Mouse (Mus musculus) kidney, postnatal 14 days (tissue): ENCODE measurements at regions not wholly inside any gene's neighbourhood (a gene's known extent, or its start where the extent isn't known, plus 50 kb on each side); places are given as distances from the start of the nearest gene placed in this dataset.
A peak's percentile ranks its signal among the peaks of the same experiment; 100 is the strongest.

Experiments used
- DNase-seq: peaks from one replicate; pipeline ENCODE4 v3.0.0; 2022; ENCODE audit warnings: mixed read lengths

DNA sequence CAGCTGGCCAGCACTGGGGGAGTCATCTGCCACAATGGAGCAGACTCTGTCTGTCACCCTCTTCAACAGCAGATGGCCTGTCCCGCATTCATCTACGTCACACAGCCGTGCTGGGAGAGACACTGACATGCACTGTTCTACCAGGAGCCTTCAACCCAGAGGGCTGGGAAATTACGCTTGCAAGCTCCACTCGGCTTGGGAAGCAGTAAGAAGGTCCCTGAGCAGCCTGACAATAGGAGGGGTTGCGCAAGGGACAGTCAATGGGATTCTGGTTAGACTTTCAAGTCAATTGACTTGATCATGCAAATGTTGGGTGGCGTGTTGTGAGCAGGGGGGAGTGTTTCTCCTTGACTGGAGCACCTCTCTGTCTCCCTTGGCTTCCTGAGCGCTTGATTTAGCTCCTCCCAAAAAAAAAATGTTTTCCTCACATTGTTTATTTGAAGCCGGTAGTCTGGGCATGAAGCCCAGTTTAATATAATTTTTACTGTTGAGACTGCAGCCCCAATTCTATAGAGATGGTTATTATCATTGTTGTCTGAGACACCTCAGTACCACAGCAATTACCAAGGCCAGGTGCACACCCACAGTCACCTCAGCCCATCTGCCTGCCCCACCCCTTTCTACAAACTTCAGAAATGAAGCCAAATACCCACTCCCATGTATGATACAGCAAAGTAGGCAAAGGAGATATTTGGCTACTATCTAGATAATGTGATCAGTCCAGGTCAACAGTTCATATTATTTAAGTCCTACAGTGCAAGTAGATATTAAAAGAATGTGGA, 99.9 kb upstream of the Klf3 start:
- DNase-seq = peak; percentile 55

DNA sequence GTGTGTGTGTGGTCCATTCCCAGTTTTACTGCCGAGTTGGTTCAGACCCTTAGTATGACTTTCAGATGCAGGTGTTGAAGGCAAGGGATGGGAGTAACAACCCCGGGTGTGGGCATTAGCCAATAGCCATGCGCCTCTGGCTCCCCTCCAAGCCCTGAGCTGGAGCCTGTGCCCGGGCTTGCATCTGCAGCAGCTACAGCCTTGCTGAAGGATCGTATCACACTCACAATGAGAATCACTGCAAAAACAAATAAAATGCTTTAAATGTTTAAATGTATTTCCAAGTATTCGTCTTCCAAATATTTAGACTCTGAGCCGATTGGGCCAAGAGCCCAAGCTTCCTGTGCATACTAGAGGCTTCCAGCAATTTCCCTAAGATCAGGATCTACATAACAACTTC, 99.0 kb upstream of the Klf3 start:
- peak; percentile 59 for DNase-seq

DNA sequence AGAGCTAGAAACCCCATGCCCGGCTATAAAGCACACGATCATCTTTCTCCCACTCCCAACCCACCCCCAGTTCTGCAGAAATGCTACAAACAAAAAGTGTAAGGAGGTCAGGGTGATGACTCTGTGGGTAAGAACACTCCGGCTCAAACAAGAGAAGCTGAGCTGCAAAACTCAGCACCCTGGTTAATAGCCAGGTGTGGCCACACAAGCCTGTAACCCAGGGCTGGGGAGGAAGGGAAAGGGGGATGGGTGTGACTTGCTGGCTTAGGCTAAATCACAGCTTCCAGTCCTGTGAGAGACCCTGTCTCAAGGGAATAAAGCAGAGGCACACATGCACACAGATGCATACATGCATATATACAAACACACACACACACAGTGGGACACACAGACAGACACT, 96.6 kb upstream of the Klf3 start:
- no peak for DNase-seq

DNA sequence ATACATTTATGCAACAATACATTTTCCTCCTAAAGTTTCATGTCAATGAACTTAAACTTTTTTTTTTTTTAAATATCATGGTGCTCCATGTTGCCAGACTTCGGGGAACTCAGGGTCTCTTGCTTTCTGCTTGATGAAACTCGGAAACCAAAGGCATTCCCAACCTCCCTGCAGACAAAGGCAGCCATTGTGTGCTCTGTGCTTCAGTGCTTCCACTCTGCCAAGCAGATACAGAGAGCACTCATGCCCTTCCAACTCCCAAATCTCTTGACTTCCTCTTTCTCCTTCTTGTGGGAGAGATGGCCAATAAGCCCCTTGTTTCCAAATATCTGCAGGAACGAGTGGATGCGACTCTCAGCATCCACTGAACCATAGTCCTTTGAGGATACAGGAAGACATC, 94.0 kb upstream of the Klf3 start:
- no peak for DNase-seq

DNA sequence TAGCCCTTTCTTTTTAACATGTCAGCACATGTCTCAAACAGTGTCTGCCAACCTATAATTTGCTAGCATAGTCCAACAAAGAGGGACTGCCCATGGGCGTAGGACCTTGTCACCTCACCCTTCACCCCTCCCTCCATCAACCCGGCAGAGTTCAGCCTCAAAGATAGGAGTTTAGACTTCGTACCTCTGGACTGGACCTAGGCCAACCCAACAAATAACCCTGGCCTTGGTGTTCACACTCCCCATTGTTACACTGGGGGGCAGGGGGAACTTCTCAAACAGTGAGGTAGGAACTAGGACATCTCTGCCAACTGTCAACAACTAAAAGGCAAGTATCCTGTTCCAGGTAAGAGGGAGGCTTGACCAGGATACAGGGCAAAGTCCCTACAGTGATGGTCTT, 93.0 kb upstream of the Klf3 start:
- no peak for DNase-seq

DNA sequence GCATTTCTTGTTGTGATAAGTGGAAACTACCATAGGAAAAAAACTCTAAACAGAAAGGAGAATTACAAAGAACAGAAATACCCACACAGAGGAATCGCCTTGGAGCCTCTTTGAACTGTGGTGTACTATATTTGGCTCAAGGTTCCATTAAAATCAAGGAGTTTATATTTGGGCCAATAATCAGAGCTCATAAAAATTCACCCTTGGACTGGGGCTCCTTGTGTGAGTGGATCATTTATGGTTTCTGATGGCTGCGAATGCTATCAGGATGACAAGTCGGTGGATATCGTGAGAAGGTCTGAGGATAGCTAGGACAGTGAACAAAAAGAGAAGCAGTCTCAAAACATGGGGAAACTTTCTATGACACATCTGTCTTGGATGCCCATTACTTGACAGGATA, 92.2 kb upstream of the Klf3 start:
- no peak for DNase-seq

DNA sequence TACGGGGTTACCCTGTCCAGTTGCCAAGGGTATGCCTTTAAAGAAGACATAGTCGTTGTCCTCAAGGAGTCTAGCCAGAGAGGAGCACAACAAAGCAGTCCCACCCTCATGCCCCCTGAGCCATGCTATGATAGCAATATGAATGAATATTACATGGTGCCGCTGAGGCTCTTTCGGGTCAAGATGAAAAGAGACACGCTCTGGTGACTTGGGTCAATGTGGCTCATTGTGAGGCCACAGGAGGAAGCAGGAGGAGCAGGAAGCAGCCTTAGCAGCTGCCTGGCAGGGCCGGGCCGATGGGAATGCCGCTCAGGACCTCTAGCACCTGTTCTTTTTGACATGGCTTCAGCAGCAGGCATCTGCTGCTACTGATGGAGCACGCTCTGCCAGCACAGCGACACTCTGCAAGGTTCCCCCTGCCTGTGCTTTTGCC, 89.0 kb upstream of the Klf3 start:
- DNase-seq = no peak

DNA sequence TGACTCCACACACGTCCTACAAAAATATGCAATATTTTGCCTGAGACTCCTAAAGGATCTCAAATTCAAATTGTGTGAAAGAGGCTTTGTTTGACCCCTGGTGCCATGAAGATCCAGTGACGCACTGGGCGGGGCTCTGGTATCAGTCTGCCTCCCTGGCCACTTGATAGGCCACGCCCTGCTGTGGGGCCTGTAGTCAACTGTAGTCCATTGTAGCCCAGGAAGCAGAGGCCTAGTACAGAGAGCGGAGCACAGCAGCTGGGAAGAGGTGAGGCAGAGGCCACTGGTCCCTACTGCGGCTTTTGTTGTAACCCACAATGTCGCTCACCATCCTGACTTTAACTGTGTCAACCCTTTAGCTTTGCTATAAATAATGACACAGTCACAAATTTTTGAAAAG, 88.5 kb upstream of the Klf3 start:
- DNase-seq = no peak

DNA sequence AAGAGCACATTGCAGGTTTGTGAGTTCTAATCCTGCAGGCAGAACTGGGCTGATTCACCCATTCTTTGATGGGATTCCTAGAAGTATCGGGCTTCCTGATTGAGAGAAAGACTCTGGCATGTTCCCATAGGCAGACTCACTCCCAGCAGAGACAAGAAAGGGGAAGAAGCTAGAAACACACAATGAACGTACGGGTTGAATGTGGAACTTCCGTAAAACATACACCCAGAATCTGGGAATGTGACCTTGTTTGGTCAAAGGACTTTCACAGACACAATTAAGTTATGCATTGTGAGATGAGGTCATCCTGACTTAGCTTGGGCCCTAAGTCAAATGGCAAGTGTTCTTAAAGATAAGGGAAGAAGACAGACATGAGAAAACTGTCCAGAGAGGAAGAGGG, 86.6 kb upstream of the Klf3 start:
- DNase-seq = no peak

DNA sequence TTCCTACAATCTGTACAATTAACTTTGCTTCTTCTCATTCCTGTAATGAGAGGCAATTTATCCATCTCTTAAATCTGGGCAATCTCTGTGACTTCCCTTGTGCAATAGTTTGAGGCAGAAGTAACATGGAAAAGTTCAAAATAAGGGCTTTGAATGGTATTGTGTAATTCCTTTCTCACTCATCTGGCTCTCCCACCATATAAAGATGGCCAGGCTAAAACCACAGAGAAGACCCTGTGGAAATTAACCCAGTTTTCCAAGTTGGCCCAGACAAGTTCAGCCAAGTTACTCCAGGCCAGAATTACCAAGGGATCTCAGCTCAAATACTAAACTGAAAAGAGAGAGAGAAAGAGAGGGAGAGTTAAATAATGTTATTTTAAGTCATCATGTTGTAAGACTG, 81.0 kb upstream of the Klf3 start:
- no peak for DNase-seq

DNA sequence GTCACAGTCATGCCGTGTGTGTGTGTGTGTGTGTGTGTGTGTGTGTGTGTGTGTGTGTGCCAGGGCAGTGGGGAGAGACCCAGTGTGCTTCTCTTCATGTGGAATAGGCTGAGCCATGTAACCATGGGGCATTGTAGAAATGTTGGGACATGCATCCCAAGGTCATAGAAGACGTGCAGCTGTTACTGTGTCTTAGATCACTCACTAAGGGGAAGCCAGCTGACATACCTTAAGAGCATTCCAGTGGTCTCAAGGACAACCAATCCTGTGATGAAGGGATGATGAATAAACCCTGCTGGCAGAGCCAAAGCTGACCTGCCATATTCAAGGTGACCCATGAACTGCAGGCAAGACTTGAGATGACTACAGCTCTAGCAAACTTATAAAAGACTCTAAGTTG, 75.3 kb upstream of the Klf3 start:
- DNase-seq = no peak

DNA sequence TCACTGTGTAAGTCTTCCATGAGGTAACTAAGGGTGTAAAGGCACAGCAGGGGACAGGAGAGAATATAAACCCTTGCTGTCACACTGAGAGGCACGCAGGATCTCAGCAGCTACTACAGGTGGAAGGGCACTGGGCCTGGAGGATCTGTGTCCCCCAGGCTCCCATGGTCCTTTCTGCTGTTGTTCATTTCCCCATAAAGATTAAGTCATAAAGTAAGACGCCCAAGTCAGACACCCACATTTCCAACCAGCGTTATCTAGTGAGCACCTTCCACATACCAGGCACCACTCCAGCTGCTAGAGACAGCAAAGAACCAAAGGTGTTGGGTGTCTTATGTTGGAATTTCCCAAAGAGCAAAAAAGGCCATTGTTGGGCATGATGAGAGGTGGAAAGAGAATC, 70.8 kb upstream of the Klf3 start:
- DNase-seq = no peak

DNA sequence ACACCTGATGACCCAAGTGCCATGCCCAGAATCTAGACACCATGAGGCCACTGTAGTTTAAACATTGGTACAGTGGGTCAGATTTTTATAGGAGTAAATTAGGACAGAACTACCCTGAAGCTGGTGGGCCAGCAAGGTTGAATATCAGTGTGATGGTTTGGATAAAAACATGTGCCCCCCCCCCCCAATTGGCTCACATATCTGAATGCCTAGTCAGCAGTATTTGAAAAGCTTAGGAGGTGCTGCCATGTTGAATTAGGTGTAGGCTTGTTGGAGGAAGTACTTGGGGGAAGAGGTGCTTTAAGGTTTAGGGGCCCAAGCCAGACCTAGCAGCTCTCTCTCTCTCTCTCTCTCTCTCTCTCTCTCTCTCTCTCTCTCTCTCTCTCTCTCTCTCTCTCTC, 66.2 kb upstream of the Klf3 start:
- no peak for DNase-seq

DNA sequence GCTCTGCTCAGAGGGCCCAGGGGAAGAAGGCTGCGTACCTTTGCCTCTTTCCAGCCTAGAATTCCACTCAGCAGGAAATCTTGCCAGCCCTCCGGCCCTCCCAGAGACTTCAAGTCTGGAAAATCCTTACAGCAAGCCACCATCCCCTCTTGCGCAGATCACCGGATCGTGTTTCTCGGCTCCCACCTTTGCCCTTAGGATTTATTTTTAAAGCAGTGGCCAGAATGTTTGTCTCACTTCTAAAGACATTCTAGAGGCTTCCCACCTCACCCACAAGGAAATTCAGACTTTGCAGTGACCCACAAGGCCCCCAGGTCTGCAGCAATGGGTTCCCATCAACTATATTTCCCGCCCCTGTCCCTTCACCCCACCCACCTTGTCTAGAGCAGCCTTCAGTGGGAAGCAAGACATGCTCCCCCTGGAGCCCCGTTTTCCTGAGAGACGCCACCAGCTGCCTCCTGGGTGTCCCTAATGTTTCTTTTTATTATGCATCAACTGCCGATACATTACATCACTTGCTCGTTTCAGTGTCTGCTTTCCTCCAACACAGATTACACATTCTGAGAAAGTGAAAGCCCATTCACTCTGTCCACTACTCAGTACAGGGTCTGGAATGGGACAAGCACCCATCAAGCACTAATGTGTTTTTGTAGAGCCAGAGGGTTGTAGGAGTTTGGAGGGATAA, 65.0 kb upstream of the Klf3 start:
- no peak for DNase-seq

DNA sequence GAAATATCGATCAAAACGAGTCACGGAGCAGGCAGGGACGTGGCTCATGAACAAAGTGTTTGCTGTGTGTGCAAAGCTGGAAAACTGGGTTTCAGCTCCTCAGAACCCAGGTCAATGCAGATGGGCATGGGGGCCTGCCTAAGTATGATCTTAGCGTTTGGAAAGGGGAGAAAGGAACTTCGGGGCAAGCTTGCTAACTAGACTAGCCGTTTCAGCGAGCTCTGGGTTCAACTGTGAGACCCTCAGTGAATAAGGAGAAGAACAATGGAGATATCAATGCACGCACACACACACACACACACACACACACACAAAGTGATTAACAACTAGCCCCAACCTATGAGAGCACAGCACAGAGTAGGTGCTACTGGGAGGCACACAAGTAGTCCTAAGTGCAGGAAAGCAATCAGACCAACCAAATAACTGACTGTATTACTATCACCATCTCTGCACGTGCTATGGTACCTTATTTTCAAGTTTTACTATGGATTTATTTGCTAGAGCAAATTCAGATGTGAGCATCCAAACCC, 64.3 kb upstream of the Klf3 start:
- no peak for DNase-seq

DNA sequence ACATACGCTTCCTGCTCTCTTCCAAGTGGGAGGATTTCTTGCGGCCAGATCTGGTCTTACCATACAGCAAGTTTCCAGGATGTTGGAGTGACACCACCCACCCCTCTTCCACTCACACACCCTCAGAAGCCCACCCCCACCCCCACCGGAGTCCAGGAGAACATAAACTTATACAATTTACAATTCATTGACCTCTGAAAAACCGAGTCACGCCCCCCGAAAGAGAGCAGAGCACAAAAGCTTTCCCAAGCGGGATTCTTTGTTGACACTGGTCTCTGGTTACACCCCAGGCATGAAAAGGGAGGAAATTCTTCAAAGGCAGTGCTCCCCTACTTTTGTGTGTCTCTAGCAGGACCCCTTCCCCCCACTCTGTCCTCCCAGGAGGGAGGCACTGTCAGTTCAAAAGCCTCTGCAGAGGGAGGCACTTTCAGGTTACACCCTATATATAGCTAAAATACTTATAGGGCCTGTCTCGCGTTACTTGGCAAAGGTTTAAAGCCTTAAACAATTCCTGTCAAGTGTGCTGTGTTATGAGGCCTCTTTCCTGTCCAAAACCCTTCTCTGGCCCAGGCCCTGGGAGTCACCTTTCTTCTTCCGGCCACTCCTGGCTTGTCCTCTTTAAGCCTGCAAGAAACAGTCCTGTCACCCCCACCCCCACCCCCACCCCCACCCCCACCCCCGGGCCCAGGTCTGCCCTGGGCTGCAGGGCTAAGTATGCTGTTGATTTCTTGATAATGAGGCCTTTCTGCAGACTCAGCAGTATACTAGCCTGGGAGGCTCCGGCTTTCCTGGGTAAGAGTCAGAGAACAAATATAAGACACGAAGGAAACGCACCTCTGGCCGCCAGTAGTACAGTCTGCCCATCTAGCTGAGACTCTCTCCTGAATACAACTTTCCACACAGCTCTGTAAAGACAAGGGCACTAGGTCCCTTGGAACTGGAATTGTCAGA, 63.6 kb upstream of the Klf3 start:
- DNase-seq = peak; percentile 31

DNA sequence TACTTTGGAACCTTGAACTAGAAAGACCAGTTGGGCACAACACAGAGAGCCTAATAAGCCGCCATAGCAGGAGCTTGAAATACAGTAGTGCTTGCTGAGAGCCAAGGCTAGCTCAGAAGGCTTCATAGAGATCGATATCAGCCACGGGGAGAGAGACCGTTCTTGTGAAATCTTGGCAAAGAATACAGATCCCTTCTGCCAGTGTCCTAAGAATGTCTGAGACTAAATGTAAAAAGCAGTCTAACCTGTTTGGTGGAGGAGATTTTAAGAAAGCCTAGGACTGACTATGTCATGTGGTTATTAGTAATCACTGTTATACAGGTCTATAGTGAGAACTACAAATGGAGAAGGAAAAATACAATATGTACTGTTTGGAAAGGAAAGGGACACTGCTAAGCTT, 59.1 kb upstream of the Klf3 start:
- DNase-seq = no peak

DNA sequence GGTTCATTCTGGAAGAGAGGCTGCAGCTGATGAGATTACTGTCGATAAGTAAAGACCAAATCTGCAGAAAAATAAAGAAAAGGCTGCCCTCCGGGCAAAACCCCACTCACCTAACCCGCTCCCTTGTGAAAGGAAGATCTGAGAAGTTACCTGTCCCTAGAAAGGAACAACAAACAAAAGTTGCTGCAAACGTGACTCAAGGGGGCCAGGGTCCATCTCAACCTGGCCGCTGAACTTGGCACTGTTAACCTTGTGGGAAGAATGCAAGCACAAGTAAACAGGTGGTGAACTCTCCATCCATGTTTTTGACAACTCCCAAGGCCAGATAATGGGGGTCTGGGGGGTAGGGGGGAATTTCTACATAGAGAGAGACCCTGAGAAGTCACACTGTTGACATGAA, 58.7 kb upstream of the Klf3 start:
- no peak for DNase-seq

DNA sequence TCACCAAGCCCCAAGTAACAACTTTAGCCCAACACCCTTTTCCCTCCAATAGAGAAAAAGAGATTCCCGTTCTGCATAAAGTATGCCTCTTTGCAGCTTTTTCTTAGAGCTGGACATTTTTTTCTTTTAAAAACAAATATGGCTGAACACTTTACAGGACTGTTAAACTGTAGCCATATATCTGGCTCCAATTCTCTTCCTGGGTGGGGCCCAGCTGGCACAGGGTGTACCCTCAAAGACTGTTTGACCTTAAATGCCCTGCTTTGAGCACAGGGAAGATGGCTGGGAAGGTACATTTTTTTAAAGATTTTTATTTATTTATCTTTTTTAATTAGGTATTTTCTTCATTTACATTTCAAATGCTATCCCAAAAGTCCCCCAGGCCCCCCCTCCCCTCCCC, 55.7 kb upstream of the Klf3 start:
- DNase-seq = peak; percentile 13

DNA sequence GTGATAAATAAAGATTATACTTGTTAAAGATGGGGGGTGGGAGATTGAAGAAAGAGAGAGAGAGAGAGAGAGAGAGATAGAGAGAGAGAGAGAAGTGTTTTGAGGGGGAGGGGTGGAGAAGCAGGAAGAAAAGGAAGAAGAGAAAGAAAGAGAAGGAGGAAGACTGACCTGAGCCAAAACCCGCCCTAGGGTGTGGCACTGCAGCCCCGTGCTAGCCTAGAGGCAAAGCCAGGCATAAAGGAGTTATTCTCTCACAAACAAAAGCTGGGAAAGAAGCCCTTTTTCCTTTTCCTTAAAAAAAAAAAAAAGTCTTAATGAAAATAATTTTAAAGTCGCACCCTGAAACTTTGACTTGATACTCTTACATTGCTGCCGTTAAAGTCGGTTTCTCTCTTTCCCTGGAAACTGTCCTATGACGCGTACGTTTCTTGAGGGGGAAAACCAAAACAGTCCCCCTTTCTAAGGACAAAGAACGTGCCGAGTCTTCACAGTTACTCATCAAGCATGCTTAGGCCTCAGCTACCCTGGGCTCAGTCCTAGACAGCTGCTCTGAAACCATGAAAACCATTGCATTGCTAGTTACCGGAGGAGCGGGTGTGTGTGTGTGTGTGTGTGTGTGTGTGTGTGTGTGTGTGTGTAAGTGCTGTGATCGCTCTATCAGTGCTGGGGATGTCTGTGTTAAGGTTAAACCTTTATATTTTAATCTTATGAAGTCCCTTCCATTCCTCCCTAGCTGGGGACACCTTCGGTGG, 53.6 kb upstream of the Klf3 start:
- no peak for DNase-seq

DNA sequence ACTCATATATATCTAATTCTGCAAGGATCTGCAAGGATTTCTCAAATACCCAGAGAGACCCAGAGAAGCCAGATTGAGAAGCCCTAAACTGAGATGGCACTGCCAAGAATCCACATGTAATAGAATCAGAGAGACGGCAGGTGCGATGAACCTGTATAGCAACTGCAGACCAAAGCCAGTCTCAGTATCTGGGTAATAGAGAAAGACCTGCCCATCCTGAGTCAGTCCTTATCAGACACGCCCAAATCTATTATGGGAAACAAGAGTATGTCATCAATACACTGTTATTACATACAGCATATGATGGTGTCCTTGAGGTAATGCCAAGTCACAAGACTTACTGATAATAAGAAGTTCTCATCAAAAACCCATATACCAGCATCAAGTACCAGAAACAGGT, 52.8 kb upstream of the Klf3 start:
- DNase-seq = no peak

DNA sequence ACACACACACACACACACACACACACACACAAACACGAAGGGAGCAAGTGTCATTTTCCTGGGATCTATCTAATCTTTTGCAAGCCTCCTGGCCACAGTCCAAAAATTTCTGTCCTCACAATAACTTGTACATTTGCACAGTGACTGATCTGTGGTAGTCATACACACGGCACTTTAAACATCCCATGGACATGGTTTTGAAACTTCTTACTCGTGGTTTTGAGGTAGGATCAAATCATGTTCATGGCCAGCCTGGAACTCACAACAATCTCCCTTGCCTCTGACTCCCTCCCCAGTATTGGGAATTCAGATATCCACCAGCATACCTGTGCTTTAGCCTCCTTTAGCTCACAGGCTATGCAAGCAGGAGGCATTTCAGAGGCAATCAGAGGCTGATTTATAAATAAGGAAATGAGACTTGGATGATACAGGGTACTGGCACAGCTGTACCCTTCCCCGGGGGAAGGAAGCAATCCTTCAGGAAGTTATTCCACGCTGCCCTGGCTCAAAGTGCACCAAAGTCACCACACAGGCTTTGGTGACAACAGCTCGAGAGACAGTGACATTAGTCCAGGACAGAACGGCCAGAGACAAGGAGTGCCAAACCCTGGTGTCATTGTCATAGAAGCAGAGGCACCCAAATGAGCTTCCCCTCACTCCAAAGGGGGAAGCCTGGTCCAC, 52.1 kb upstream of the Klf3 start:
- DNase-seq = peak; percentile 16
